Mouse (Mus musculus) CD4-positive, CD25-positive, alpha-beta regulatory T cell, adult 2 months (primary cell): Measurements from ENCODE around the gene Olfr1360.
A peak's percentile ranks its signal among the peaks of the same experiment; 100 is the strongest.

Experiments used
- DNase-seq: peaks from one replicate; pipeline ENCODE4 v3.0.0-alpha.2; 2012; ENCODE audit warnings: low read depth, low spot score

Olfr1360 gene

GRCm38 (mm10) chr13:21677305-21677704, at the start of gene Olfr1360:
Gene Olfr1360, minus strand, starts transcription at chr13:21677405.
- no peak for DNase-seq

GRCm38 (mm10) chr13:21722993-21723836, 46.0 kb upstream of the Olfr1360 start:
- DNase-seq, result peak; percentile 32

- DNase-seq, result no peak
Measured at GRCm38 (mm10) chr13:21722373-21722925, 45.2 kb upstream of the Olfr1360 start.

GRCm38 (mm10) chr13:21721757-21722372, 44.7 kb upstream of the Olfr1360 start, which contains the start of gene Hist1h2bm:
Gene Hist1h2bm, plus strand, starts transcription at chr13:21722044.
- peak; percentile 87 for DNase-seq

- peak; percentile 23 for DNase-seq
Measured at GRCm38 (mm10) chr13:21721107-21721756, 44.0 kb upstream of the Olfr1360 start.

- no peak for DNase-seq
Measured at GRCm38 (mm10) chr13:21718381-21719080, 41.3 kb upstream of the Olfr1360 start.

- DNase-seq, result peak; percentile 88
Measured at GRCm38 (mm10) chr13:21717397-21718357, 40.5 kb upstream of the Olfr1360 start, which contains the start of gene Hist1h3h. Gene Hist1h3h, plus strand, starts transcription at chr13:21717659.

- peak; percentile 42 for DNase-seq
Measured at GRCm38 (mm10) chr13:21716540-21717391, 39.6 kb upstream of the Olfr1360 start.

- DNase-seq, result peak; percentile 91
Measured at GRCm38 (mm10) chr13:21715864-21716539, 38.8 kb upstream of the Olfr1360 start, which contains the start of the genes Hist1h2bl and Hist1h2ai. Gene Hist1h2bl, minus strand, starts transcription at chr13:21716143. Gene Hist1h2ai, plus strand, starts transcription at chr13:21716422.

- DNase-seq, result peak; percentile 45
Measured at GRCm38 (mm10) chr13:21715131-21715863, 38.1 kb upstream of the Olfr1360 start.

GRCm38 (mm10) chr13:21714725-21715124, 37.5 kb upstream of the Olfr1360 start:
- peak; percentile 88 for DNase-seq

GRCm38 (mm10) chr13:21711698-21712097, 34.5 kb upstream of the Olfr1360 start:
- DNase-seq, result no peak

- DNase-seq, result peak; percentile 91
Measured at GRCm38 (mm10) chr13:21710821-21711525, 33.8 kb upstream of the Olfr1360 start.

GRCm38 (mm10) chr13:21710031-21710711, 33.0 kb upstream of the Olfr1360 start:
- DNase-seq, result peak; percentile 92

GRCm38 (mm10) chr13:21706669-21707068, 29.5 kb upstream of the Olfr1360 start:
- no peak for DNase-seq

- DNase-seq, result no peak
Measured at GRCm38 (mm10) chr13:21697811-21698210, 20.6 kb upstream of the Olfr1360 start, which contains the start of gene Olfr1359. Gene Olfr1359, plus strand, starts transcription at chr13:21698111.
